Mouse (Mus musculus): Measurements from ENCODE around the gene 4930562C15Rik. TPM values are rescaled to one million over a fixed set of nuclear protein-coding genes. Genes with fewer than 3 reads are reported as not detected.

Gene 4930562C15Rik
- polyA plus RNA-seq, 1 experiment, result not detected

GRCm38 (mm10) chr16:4880136-4880825 is 45.1 kb downstream of the 4930562C15Rik start, which contains the start of gene Ubald1:
Ubald1 (minus strand) TSS chr16:4880315.
- Histone ChIP-seq H3K4me1 (ENCODE audit: control insufficient read depth, insufficient read depth, low read length) (peaks cover 1% of the 10 kb centered on the region), H3K9ac (ENCODE audit: low read depth, poor library complexity, severe bottlenecking) (peak within 1 kb of the TSS; percentile 88), H3K27ac (ENCODE audit: insufficient read depth, low read length) (peak within 1 kb of the TSS; percentile 94), H3K27me3 (ENCODE audit: control insufficient read depth, insufficient read depth, low read length, poor library complexity, severe bottlenecking) (no peaks in the 10 kb centered on the region), H3K36me3 (ENCODE audit: control insufficient read depth, insufficient read depth, low read length, poor library complexity, severe bottlenecking) (no peaks in the 10 kb centered on the region), H3K4me3 (ENCODE audit: low read depth, low read length) (peak within 1 kb of the TSS; percentile 91), H3K9me3 (replicated peaks; ENCODE audit: control insufficient read depth, insufficient read depth, low read length, poor library complexity, severe bottlenecking) (no peaks in the 10 kb centered on the region)
- TF ChIP-seq POLR2A (IDR thresholded peaks at IDR 0.05; ENCODE audit: insufficient read depth, low read length), result peak; percentile 67
- no peak for TF ChIP-seq CTCF (IDR thresholded peaks at IDR 0.05; ENCODE audit: low read depth, low read length)
- peak; percentile 40 for TF ChIP-seq EP300 (IDR thresholded peaks at IDR 0.05; ENCODE audit: insufficient read depth, low read depth, low read length)

GRCm38 (mm10) chr16:4881400-4882351 is 46.5 kb downstream of the 4930562C15Rik start:
- peak overlapping the region; percentile 91 for H3K4me3 ChIP-seq (ENCODE audit: low read depth, low read length)
- no peaks in the 10 kb centered on the region for H3K27me3 ChIP-seq (ENCODE audit: control insufficient read depth, insufficient read depth, low read length, poor library complexity, severe bottlenecking)
- no peaks in the 10 kb centered on the region for H3K9me3 ChIP-seq (replicated peaks; ENCODE audit: control insufficient read depth, insufficient read depth, low read length, poor library complexity, severe bottlenecking)
- H3K27ac ChIP-seq (ENCODE audit: insufficient read depth, low read length), result 0 out of 2 replicates have a peak overlapping the region, but pooled peaks have one; percentile 75
- peak overlapping the region; percentile 88; the same call in 1 of the 2 replicates for H3K9ac ChIP-seq (ENCODE audit: low read depth, poor library complexity, severe bottlenecking)
- H3K4me1 ChIP-seq (ENCODE audit: control insufficient read depth, insufficient read depth, low read length), result peaks cover 1% of the 10 kb centered on the region
- no peaks in the 10 kb centered on the region for H3K36me3 ChIP-seq (ENCODE audit: control insufficient read depth, insufficient read depth, low read length, poor library complexity, severe bottlenecking)
- TF ChIP-seq POLR2A (IDR thresholded peaks at IDR 0.05; ENCODE audit: insufficient read depth, low read length) (no peak), EP300 (IDR thresholded peaks at IDR 0.05; ENCODE audit: insufficient read depth, low read depth, low read length) (no peak), CTCF (IDR thresholded peaks at IDR 0.05; ENCODE audit: low read depth, low read length) (no peak)

GRCm38 (mm10) chr16:4884930-4885329 is 49.7 kb downstream of the 4930562C15Rik start:
- no peak for TF ChIP-seq EP300 (IDR thresholded peaks at IDR 0.05; ENCODE audit: insufficient read depth, low read depth, low read length)
- no peak for TF ChIP-seq POLR2A (IDR thresholded peaks at IDR 0.05; ENCODE audit: insufficient read depth, low read length)
- no peak for TF ChIP-seq CTCF (IDR thresholded peaks at IDR 0.05; ENCODE audit: low read depth, low read length)
- Histone ChIP-seq H3K9ac (ENCODE audit: low read depth, poor library complexity, severe bottlenecking) (peak overlapping the region; percentile 95), H3K4me3 (ENCODE audit: low read depth, low read length) (peak overlapping the region; percentile 72), H3K27me3 (ENCODE audit: control insufficient read depth, insufficient read depth, low read length, poor library complexity, severe bottlenecking) (no peaks in the 10 kb centered on the region), H3K9me3 (replicated peaks; ENCODE audit: control insufficient read depth, insufficient read depth, low read length, poor library complexity, severe bottlenecking) (no peaks in the 10 kb centered on the region), H3K27ac (ENCODE audit: insufficient read depth, low read length) (peak overlapping the region; percentile 55), H3K36me3 (ENCODE audit: control insufficient read depth, insufficient read depth, low read length, poor library complexity, severe bottlenecking) (no peaks in the 10 kb centered on the region), H3K4me1 (ENCODE audit: control insufficient read depth, insufficient read depth, low read length) (peaks cover 3% of the 10 kb centered on the region)

- Histone ChIP-seq H3K9me3 (replicated peaks; ENCODE audit: control insufficient read depth, insufficient read depth, low read length, poor library complexity, severe bottlenecking) (no peaks in the 10 kb centered on the region), H3K27ac (ENCODE audit: insufficient read depth, low read length) (peak within 1 kb of the TSS; percentile 55), H3K9ac (ENCODE audit: low read depth, poor library complexity, severe bottlenecking) (peak within 1 kb of the TSS; percentile 95), H3K4me1 (ENCODE audit: control insufficient read depth, insufficient read depth, low read length) (peaks cover 3% of the 10 kb centered on the region), H3K4me3 (ENCODE audit: low read depth, low read length) (peak within 1 kb of the TSS; percentile 99), H3K36me3 (ENCODE audit: control insufficient read depth, insufficient read depth, low read length, poor library complexity, severe bottlenecking) (no peaks in the 10 kb centered on the region), H3K27me3 (ENCODE audit: control insufficient read depth, insufficient read depth, low read length, poor library complexity, severe bottlenecking) (no peaks in the 10 kb centered on the region)
- TF ChIP-seq CTCF (IDR thresholded peaks at IDR 0.05; ENCODE audit: low read depth, low read length) (no peak), POLR2A (IDR thresholded peaks at IDR 0.05; ENCODE audit: insufficient read depth, low read length) (no peak), EP300 (IDR thresholded peaks at IDR 0.05; ENCODE audit: insufficient read depth, low read depth, low read length) (0 out of 2 replicates have a peak, but pooled peaks have one; percentile 6)
Observed at GRCm38 (mm10) chr16:4885760-4886689, 50.8 kb downstream of the 4930562C15Rik start, which contains the start of gene Mgrn1. Mgrn1 (plus strand) TSS chr16:4886249.

GRCm38 (mm10) chr16:4886690-4887020 is 51.4 kb downstream of the 4930562C15Rik start:
- H3K9me3 ChIP-seq (replicated peaks; ENCODE audit: control insufficient read depth, insufficient read depth, low read length, poor library complexity, severe bottlenecking), result no peaks in the 10 kb centered on the region
- H3K36me3 ChIP-seq (ENCODE audit: control insufficient read depth, insufficient read depth, low read length, poor library complexity, severe bottlenecking), result no peaks in the 10 kb centered on the region
- peak overlapping the region; percentile 99 for H3K4me3 ChIP-seq (ENCODE audit: low read depth, low read length)
- H3K4me1 ChIP-seq (ENCODE audit: control insufficient read depth, insufficient read depth, low read length), result peaks cover 3% of the 10 kb centered on the region
- TF ChIP-seq POLR2A (IDR thresholded peaks at IDR 0.05; ENCODE audit: insufficient read depth, low read length) (no peak), EP300 (IDR thresholded peaks at IDR 0.05; ENCODE audit: insufficient read depth, low read depth, low read length) (no peak), CTCF (IDR thresholded peaks at IDR 0.05; ENCODE audit: low read depth, low read length) (no peak)
- H3K9ac ChIP-seq (ENCODE audit: low read depth, poor library complexity, severe bottlenecking), result peak overlapping the region; percentile 95
- H3K27me3 ChIP-seq (ENCODE audit: control insufficient read depth, insufficient read depth, low read length, poor library complexity, severe bottlenecking), result no peaks in the 10 kb centered on the region
- no peak overlapping the region for H3K27ac ChIP-seq (ENCODE audit: insufficient read depth, low read length)

Data from ES-Bruce4 (cell line).